Mouse (Mus musculus) C2C12 (cell line): ENCODE results near the gene Serpina3k. TPM values are rescaled to one million over a fixed set of nuclear protein-coding genes. Genes with fewer than 3 reads are reported as not detected.
"Not testable (repeated sequence)": the region's sequence is repeated elsewhere in the genome, so short reads cannot be mapped to it uniquely, and the experiment has no call there.

ENCODE experiments used
- H3K27me3 ChIP-seq: one replicate; pipeline ENCODE4 v1.6.1; 2011; ENCODE audit not compliant: control insufficient read depth, insufficient read depth, insufficient read length
- H3K36me3 ChIP-seq: one replicate; pipeline ENCODE4 v1.6.1; 2011; ENCODE audit not compliant: control insufficient read depth, insufficient read depth
- H3K4me3 ChIP-seq: one replicate; pipeline ENCODE4 v1.5.1; 2011; ENCODE audit warnings: mild to moderate bottlenecking, control low read depth; ENCODE audit not compliant: poor library complexity, insufficient read depth, severe bottlenecking
- H3K79me2 ChIP-seq: one replicate; pipeline ENCODE4 v1.6.1; 2011; ENCODE audit not compliant: control insufficient read depth, insufficient read depth
- H3K79me3 ChIP-seq: one replicate; pipeline ENCODE4 v1.6.1; 2011; ENCODE audit warnings: low read depth, control low read depth
- H3ac ChIP-seq: one replicate; pipeline ENCODE3; 2011; ENCODE audit warnings: low read depth; ENCODE audit not compliant: control insufficient read depth, insufficient read length
- CEBPB ChIP-seq: IDR thresholded peaks from one replicate; pipeline ENCODE4 v1.6.1; 2011; ENCODE audit warnings: low read depth, mild to moderate bottlenecking, control low read depth, moderate library complexity
- CTCF ChIP-seq: IDR thresholded peaks from one replicate; pipeline ENCODE4 v1.5.1; 2011; ENCODE audit not compliant: control insufficient read depth, insufficient read depth, insufficient read length
- FOSL1 ChIP-seq: IDR thresholded peaks from one replicate; pipeline ENCODE4 v1.8.0; 2011; ENCODE audit warnings: mild to moderate bottlenecking, low read length; ENCODE audit not compliant: poor library complexity, insufficient read depth, severe bottlenecking
- MAX ChIP-seq: IDR thresholded peaks from one replicate; pipeline ENCODE4 v1.6.1; 2011; ENCODE audit warnings: mild to moderate bottlenecking, control low read depth
- MYOD1 ChIP-seq: IDR thresholded peaks from one replicate; pipeline ENCODE4 v1.6.1; 2011; ENCODE audit warnings: low read depth; ENCODE audit not compliant: control insufficient read depth, insufficient read length
- MYOG ChIP-seq: IDR thresholded peaks from one replicate; pipeline ENCODE4 v1.6.1; 2011; ENCODE audit not compliant: control insufficient read depth, insufficient read length; ENCODE audit errors: extremely low read depth
- USF1 ChIP-seq: IDR thresholded peaks from one replicate; pipeline ENCODE4 v1.6.1; 2011; ENCODE audit warnings: low read depth, mild to moderate bottlenecking, control low read depth, moderate library complexity
- polyA plus RNA-seq: library from polyadenylated mRNA; unstranded; fragments of >200 nt; fragmentation: generic; extraction: Trizol; gene quantifications from one replicate; pipeline ENCODE4 v1.2.1, GENCODE M21; 2012; ENCODE audit warnings: missing spikeins

Serpina3k gene
- polyA plus RNA-seq, 1 experiment = not detected

GRCm38 (mm10) chr12:104347091-104347490 is 8.8 kb downstream of the Serpina3k start:
- no peaks in the 10 kb centered on the region for H3K36me3 ChIP-seq
- no peak overlapping the region for H3K4me3 ChIP-seq
- no peak for TF ChIP-seq FOSL1
- no peak for TF ChIP-seq MAX
- TF ChIP-seq USF1 = no peak
- TF ChIP-seq MYOD1 = no peak
- no peak for TF ChIP-seq CTCF
- TF ChIP-seq CEBPB = no peak
- no peaks in the 10 kb centered on the region for H3K79me2 ChIP-seq
- no peaks in the 10 kb centered on the region for H3K27me3 ChIP-seq
- H3K79me3 ChIP-seq = no peaks in the 10 kb centered on the region
- no peak overlapping the region for H3ac ChIP-seq

DNA sequence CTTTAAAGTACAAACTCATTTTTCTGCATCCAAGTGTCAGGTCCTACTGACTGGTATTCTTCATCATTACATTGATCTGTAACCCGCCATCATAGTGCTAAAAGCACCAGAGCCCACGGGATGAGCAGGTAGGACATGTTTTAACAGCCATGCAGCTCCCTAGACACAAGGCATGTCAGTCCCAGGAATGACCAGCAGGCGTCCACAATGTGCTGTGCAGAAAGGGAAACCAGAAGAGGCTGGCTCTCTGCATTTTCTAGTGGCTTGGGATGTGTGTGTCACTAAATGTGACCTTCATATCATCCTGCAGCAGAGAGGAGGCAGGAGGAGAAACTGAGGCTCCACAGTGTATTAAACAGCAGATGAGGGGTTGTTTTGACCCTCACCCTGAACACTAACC is 13.5 kb downstream of the Serpina3k start:
- not testable (repeated sequence) for H3K79me2 ChIP-seq

DNA sequence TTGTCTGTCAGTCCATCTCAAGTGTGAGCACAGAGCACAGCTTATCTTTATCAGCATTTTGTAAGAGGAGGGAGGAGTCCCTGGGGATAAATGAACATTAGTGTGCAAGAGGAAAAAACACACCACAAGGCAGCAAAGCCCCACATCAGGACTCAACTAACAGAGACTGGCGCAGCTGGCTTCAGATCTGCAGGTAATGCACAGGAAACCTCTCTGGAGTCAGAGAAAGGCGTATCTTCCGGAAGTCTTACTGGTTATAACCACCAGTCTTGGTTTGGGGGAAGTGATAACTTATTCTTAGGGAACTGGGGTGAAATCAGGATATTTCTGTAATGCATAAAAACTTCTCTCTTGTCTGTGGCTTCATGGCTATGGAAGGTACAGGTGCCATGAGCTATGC is 17.7 kb downstream of the Serpina3k start:
- no peaks in the 10 kb centered on the region for H3K27me3 ChIP-seq
- H3K36me3 ChIP-seq = no peaks in the 10 kb centered on the region
- H3K79me3 ChIP-seq = no peaks in the 10 kb centered on the region
- no peak overlapping the region for H3K4me3 ChIP-seq
- no peaks in the 10 kb centered on the region for H3K79me2 ChIP-seq
- H3ac ChIP-seq = no peak overlapping the region
- TF ChIP-seq CTCF = no peak
- no peak for TF ChIP-seq MYOG
- no peak for TF ChIP-seq USF1
- no peak for TF ChIP-seq MAX
- TF ChIP-seq FOSL1 = no peak
- no peak for TF ChIP-seq MYOD1
- TF ChIP-seq CEBPB = no peak

More for the DNA sequence above, 13.5 kb downstream of the Serpina3k start:
- H3K79me3 ChIP-seq, H3K36me3 ChIP-seq, H3K4me3 ChIP-seq, H3K27me3 ChIP-seq, H3ac ChIP-seq: not testable (repeated sequence)
- TF ChIP-seq CTCF = peak; percentile 19

GRCm38 (mm10) chr12:104369986-104370385 is 31.7 kb downstream of the Serpina3k start:
- Histone ChIP-seq H3K27me3 (no peaks in the 10 kb centered on the region), H3K4me3 (no peak overlapping the region), H3ac (no peak overlapping the region), H3K36me3 (no peaks in the 10 kb centered on the region), H3K79me2 (no peaks in the 10 kb centered on the region), H3K79me3 (no peaks in the 10 kb centered on the region)
- no peak for TF ChIP-seq MYOG
- no peak for TF ChIP-seq MAX
- no peak for TF ChIP-seq MYOD1
- no peak for TF ChIP-seq CTCF
- no peak for TF ChIP-seq FOSL1
- TF ChIP-seq USF1 = no peak
- TF ChIP-seq CEBPB = no peak

DNA sequence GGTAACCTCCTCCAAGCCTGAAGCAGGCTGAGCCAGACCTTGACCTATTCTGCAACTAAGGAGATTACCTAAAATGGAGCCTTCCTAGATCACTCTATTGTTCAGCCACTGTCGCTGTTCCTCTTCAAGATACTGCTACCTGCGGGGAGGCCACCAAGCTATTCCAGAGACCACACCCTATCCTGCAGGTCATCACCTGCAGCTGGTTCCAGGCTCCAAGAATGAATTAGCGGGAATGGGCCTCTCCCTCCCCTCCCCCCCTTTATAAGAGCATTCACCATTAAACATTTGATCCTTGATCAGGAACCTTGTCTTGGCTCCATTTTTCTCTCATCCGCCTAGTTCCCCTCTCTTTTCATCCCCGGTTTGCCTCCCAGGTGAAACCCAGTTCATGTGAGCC is 38.9 kb downstream of the Serpina3k start:
- not testable (repeated sequence) for H3K79me3 ChIP-seq, H3K27me3 ChIP-seq, H3K36me3 ChIP-seq, H3K79me2 ChIP-seq, H3ac ChIP-seq, H3K4me3 ChIP-seq

DNA sequence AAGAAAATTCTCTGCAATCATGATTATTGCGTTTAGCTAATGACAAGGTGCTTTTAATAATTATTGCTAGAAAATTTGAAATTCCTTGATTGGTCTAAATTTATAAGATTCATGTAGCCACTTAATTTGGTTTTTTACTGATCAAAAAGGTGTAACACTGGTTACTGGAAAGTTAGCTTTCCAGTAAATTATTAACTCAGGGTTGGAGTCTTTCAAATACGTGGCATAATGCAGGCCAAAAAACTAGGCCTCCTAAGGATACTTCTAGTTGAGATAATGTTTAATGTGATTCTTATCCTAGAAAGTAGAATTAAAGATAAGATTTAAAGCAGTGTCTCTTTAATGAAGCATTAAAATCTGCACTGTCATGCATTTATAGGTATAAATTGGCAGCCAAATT is 40.1 kb downstream of the Serpina3k start:
- H3K36me3 ChIP-seq, H3K79me2 ChIP-seq, H3K79me3 ChIP-seq, H3ac ChIP-seq, H3K4me3 ChIP-seq, H3K27me3 ChIP-seq: not testable (repeated sequence)

- H3K79me3 ChIP-seq, H3K79me2 ChIP-seq, H3K4me3 ChIP-seq: not testable (repeated sequence)
Measured at GRCm38 (mm10) chr12:104378815-104379214, 40.5 kb downstream of the Serpina3k start.

More at GRCm38 (mm10) chr12:104378815-104379214, 40.5 kb downstream of the Serpina3k start:
- H3K36me3 ChIP-seq, H3ac ChIP-seq, H3K27me3 ChIP-seq: not testable (repeated sequence)
